Mouse (Mus musculus): ENCODE measurements at regions not wholly inside any gene's neighbourhood (a gene's known extent, or its start where the extent isn't known, plus 50 kb on each side); places are given as distances from the start of the nearest gene placed in this dataset.

DNA sequence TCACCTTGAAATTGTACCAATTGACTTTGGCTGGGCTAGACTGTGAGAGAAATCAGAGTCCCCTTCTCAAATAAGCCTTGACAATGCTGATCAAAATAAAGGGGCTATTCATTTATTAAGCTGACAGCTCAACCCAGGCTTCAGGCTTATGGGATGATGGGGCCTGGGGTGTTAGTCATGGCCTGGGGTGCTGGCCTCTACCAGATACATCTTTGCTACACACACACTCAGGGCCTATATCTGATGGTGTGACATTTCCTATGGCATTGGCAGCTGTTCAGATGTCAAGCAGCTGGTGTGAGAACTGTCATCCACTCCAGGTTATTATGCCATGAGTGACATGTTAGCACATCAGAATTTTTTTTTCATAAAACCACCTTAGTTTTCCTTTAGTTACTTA is 1396.2 kb downstream of the Mat2b start:
- no peak overlapping the region for H3K27ac ChIP-seq
- H3K4me3 ChIP-seq = no peak overlapping the region
- no peak for TF ChIP-seq CTCF (conservative IDR thresholded peaks at IDR 0.05)
- no peak for DNase-seq (ENCODE audit: low spot score in 2 of 2)

DNA sequence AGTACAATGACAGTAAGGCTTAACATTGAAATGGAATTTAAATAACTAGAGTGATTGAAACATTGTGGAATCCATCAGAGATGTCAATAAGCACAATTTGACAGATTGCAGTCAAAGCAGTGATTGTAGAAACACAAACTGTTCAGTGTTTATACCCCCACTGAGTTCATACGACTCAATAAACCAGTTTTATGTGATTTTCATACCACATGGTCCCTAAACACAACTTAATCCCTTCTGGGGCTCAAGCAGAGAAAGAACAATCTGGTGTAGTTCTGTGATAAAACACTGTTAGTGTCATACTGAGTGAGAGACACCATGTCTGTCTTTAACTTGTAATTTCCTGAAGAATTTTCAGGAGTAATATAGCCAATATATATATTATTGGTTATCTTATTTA is 1439.6 kb downstream of the Mat2b start:
- DNase-seq (ENCODE audit: low spot score in 2 of 2) = peak in 1 of 2 experiments; percentile 29
- Histone ChIP-seq H3K4me3 (no peak overlapping the region), H3K27ac (no peak overlapping the region)
- TF ChIP-seq CTCF (conservative IDR thresholded peaks at IDR 0.05) = no peak

DNA sequence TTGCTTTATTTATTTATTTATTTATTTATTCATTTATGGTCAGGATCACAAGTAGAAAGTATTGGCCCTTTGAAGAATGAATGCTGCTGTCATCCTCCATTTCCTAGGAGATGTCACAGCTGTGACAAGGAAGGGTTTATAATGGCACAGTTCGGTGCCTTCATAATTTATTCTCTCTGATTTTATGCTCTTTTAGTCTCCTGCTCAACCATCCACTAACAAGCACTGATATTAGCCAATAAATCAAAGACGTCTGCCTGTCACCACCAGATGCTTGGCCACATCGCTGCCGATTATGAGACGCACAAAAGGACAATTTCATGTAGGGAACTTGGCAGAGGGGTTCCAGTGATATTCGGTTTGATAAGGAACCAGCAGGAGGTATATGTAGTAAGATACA is 1466.7 kb downstream of the Mat2b start:
- Histone ChIP-seq H3K4me3 (no peak overlapping the region), H3K27ac (no peak overlapping the region)
- DNase-seq (ENCODE audit: low spot score in 2 of 2) = no peak
- TF ChIP-seq CTCF (conservative IDR thresholded peaks at IDR 0.05) = no peak

DNA sequence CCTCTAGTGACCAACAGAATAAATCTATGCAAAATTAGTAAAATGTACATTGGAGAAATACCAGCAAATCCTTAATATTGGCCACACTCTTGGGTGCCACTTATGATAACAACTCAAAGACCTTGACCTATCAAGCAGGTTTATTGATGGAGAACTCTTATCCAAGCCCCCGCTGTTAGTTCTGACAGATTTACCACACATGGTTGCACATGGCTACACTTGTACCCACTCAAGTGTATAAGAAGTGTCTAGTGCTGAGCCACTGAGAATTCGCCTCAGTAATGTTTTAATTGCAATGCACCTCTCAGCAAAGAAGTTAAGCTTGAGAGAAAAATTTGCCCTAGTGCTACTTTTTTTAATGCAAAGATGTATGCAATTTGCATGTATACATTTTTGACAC is 1470.3 kb downstream of the Mat2b start:
- no peak overlapping the region for H3K27ac ChIP-seq
- no peak for DNase-seq (ENCODE audit: low spot score in 2 of 2)
- H3K4me3 ChIP-seq = no peak overlapping the region
- no peak for TF ChIP-seq CTCF (conservative IDR thresholded peaks at IDR 0.05)

DNA sequence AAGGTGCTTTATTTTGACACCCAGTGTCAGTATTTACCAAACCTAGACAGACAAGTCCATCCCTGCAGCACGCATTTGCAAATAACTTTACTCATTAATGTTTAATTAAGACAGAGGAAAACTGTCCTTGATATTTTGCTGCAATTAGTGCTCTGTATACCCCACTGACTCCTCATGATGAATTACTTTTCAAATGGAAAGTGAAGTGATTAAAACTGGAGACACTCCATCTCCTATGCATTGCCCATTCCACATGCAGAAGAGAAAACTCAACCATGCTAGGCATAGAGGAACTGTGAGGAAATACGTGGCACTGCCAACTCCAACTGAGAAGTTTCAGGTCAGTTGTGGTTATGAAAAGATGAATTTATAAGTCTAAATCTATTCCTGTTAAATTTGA is 1471.6 kb downstream of the Mat2b start:
- no peak for DNase-seq (ENCODE audit: low spot score in 2 of 2)
- no peak for TF ChIP-seq CTCF (conservative IDR thresholded peaks at IDR 0.05)
- no peak overlapping the region for H3K4me3 ChIP-seq
- no peak overlapping the region for H3K27ac ChIP-seq

All from layer of hippocampus, adult 2 months (tissue).